Mouse (Mus musculus) lung, embryonic 16.5 days (tissue): ENCODE measurements around the gene Tctn3. TPM values are rescaled to one million over a fixed set of nuclear protein-coding genes. Genes with fewer than 3 reads are reported as not detected.
"Not testable (repeated sequence)": the region's sequence is repeated elsewhere in the genome, so short reads cannot be mapped to it uniquely, and the experiment has no call there.

Experiments used
- ATAC-seq: fragments of 200-750 bp; cut with Nextera tagmentation; 2 replicates; pipeline ENCODE4 v1.8.0; 2017; ENCODE audit warnings: low read depth, mild to moderate bottlenecking, moderate library complexity
- H3K27ac ChIP-seq: fragments of 300-500 bp; sonication (generic); 2 replicates; pipeline ENCODE4 v1.5.1; 2014; ENCODE audit warnings: mild to moderate bottlenecking, control low read depth, low read length
- H3K27me3 ChIP-seq: fragments of 300-500 bp; sonication (generic); 2 replicates; pipeline ENCODE4 v1.6.1; 2014; ENCODE audit warnings: low read depth, low read length, mixed read lengths; ENCODE audit not compliant: control insufficient read depth, insufficient read depth
- H3K36me3 ChIP-seq: fragments of 300-500 bp; sonication (generic); 2 replicates; pipeline ENCODE4 v1.6.1; 2014; ENCODE audit warnings: low read length; ENCODE audit not compliant: control insufficient read depth, insufficient read depth
- H3K4me1 ChIP-seq: fragments of 300-500 bp; sonication (generic); replicated peaks from 2 replicates; pipeline ENCODE4 v1.6.1; 2014; ENCODE audit warnings: low read length, mixed read lengths; ENCODE audit not compliant: control insufficient read depth, insufficient read depth
- H3K4me2 ChIP-seq: fragments of 300-500 bp; sonication (generic); 2 replicates; pipeline ENCODE4 v1.6.1; 2014; ENCODE audit warnings: low read depth, low read length, control low read depth
- H3K4me3 ChIP-seq: fragments of 300-500 bp; sonication (generic); 2 replicates; pipeline ENCODE4 v1.5.1; 2014; ENCODE audit warnings: mild to moderate bottlenecking, low read length, control low read depth
- H3K9ac ChIP-seq: fragments of 300-500 bp; sonication (generic); 2 replicates; pipeline ENCODE4 v1.6.1; 2014; ENCODE audit warnings: low read length, control low read depth
- H3K9me3 ChIP-seq: fragments of 300-500 bp; sonication (generic); 2 replicates; pipeline ENCODE4 v1.6.1; 2016; ENCODE audit warnings: low read length; ENCODE audit not compliant: control insufficient read depth
- WGBS: fragments of 180-500 bp; shearing (Covaris S2); extraction: QIAGEN DNeasy Blood & Tissue Kit; methylation state at CpG from one replicate; pipeline ENCODE4 v1.1.7; 2014; 5-methylcytosine and 5-hydroxymethylcytosine counted together
- polyA plus RNA-seq: library from polyadenylated mRNA; unstranded; fragments of >200 nt; fragmentation: Nextera tagmentation; extraction: Ambion mirVana; gene quantifications from 2 replicates; pipeline ENCODE4 v1.2.1, GENCODE M21; 2015

Tctn3 gene
- polyA plus RNA-seq, 1 experiment from 2014 or later = 12.7 TPM

DNA sequence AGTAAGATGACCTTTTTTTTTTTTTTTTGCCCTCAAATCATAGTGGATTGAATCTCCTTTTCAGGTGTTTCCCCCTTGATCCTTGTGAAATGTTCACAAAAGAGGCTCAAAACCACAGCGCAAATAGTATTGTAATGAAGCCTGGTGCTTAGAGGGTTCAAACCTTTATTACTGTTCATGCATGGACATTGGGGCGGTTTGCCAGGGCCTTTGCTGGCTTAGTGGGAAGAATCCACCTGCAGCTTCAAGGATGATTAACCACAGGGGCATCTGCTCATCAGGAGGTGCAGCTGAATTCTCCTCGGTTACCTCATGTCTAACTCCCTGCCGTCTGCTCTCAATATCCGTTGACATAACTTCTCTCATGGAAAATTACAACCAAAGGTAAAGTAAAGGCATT is 20.6 kb upstream of the Tctn3 start:
- no peak overlapping the region for H3K4me3 ChIP-seq
- H3K27ac ChIP-seq = no peak overlapping the region
- H3K9me3 ChIP-seq = no peaks in the 10 kb centered on the region
- H3K27me3 ChIP-seq = no peaks in the 10 kb centered on the region
- no peak overlapping the region for H3K4me2 ChIP-seq
- no peaks in the 10 kb centered on the region for H3K36me3 ChIP-seq
- 81% methylated on average over 5 of the region's 5 CpGs for WGBS
- H3K9ac ChIP-seq = no peak overlapping the region
- no peaks in the 10 kb centered on the region for H3K4me1 ChIP-seq
- no peak for ATAC-seq

GRCm38 (mm10) chr19:40632193-40632592 is 20.2 kb upstream of the Tctn3 start:
- 30% methylated on average over 3 of the region's 3 CpGs for WGBS
- peak; percentile 28; the same call in 1 of the 2 replicates for ATAC-seq

DNA sequence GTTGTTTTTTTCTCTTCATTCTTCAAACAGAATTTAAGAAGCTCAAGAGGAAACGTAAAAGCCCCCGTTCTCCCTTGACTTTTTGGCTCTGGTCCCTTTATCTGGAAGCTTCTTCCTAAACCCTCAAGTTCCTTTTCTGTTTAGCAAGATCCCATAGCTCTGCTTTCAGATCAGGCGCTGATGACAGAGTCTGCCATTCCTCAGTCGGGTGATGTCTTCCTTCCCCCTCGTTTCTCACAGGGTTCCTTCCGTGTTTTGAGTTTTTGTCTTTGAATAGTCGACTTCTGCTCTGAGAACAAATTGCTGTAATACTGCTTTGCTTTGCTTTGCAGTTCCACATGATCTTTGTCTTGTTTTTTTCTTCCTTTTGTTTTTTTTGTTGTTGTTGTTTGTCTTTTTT is 18.6 kb upstream of the Tctn3 start:
- H3K9me3 ChIP-seq = no peaks in the 10 kb centered on the region
- no peaks in the 10 kb centered on the region for H3K36me3 ChIP-seq
- no peak overlapping the region for H3K9ac ChIP-seq
- H3K4me2 ChIP-seq = no peak overlapping the region
- no peak overlapping the region for H3K27ac ChIP-seq
- WGBS = 49% methylated on average over 7 of the region's 7 CpGs
- H3K27me3 ChIP-seq = no peaks in the 10 kb centered on the region
- no peaks in the 10 kb centered on the region for H3K4me1 ChIP-seq
- no peak for ATAC-seq
- no peak overlapping the region for H3K4me3 ChIP-seq

More at GRCm38 (mm10) chr19:40632193-40632592, 20.2 kb upstream of the Tctn3 start:
- H3K9ac ChIP-seq = no peak overlapping the region
- no peak overlapping the region for H3K27ac ChIP-seq
- H3K36me3 ChIP-seq = no peaks in the 10 kb centered on the region
- no peak overlapping the region for H3K4me3 ChIP-seq
- no peaks in the 10 kb centered on the region for H3K9me3 ChIP-seq
- no peaks in the 10 kb centered on the region for H3K4me1 ChIP-seq
- no peaks in the 10 kb centered on the region for H3K27me3 ChIP-seq
- H3K4me2 ChIP-seq = no peak overlapping the region

- no peaks in the 10 kb centered on the region for H3K36me3 ChIP-seq
- H3K4me3 ChIP-seq = no peak overlapping the region
- H3K27me3 ChIP-seq = no peaks in the 10 kb centered on the region
- H3K4me1 ChIP-seq = no peaks in the 10 kb centered on the region
- peak overlapping the region; percentile 30; the same call in 1 of the 2 replicates for H3K27ac ChIP-seq
- no peak overlapping the region for H3K9ac ChIP-seq
- H3K4me2 ChIP-seq = no peak overlapping the region
- H3K9me3 ChIP-seq = no peaks in the 10 kb centered on the region
- 80% methylated on average over 3 of the region's 3 CpGs for WGBS
- ATAC-seq = no peak
Observed at GRCm38 (mm10) chr19:40630096-40630495, 18.1 kb upstream of the Tctn3 start.

GRCm38 (mm10) chr19:40628950-40629349 is 16.9 kb upstream of the Tctn3 start:
- no peak for ATAC-seq
- Histone ChIP-seq H3K27ac (no peak overlapping the region), H3K9ac (no peak overlapping the region), H3K36me3 (no peaks in the 10 kb centered on the region), H3K4me1 (no peaks in the 10 kb centered on the region), H3K4me2 (no peak overlapping the region), H3K27me3 (no peaks in the 10 kb centered on the region), H3K9me3 (no peaks in the 10 kb centered on the region), H3K4me3 (no peak overlapping the region)

DNA sequence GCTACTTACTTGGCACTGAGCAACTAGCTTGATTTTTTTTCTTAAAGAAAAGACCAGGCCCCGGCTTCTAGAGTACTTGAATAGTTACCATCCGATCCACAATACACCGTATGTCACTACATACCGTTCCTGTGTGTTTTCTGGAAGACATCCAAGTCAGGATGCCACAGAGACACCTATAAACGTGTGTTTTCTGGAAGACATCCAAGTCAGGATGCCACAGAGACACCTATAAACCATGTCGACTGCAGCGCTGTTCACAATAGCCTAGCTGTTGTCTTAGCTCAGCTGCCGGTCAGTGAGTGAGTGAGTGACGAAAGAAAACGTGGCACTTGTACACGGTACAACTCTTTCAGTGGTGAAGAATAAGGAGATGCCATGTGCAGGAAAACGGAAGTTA is 13.9 kb upstream of the Tctn3 start:
- Histone ChIP-seq H3K36me3 (no peaks in the 10 kb centered on the region), H3K4me2 (no peak overlapping the region), H3K4me1 (no peaks in the 10 kb centered on the region), H3K4me3 (no peak overlapping the region), H3K27ac (no peak overlapping the region), H3K27me3 (no peaks in the 10 kb centered on the region), H3K9ac (no peak overlapping the region), H3K9me3 (no peaks in the 10 kb centered on the region)
- no peak for ATAC-seq
- WGBS = 36% methylated on average over 12 of the region's 12 CpGs

- 41% methylated on average over 9 of the region's 26 CpGs for WGBS
Observed at GRCm38 (mm10) chr19:40621616-40622015, 9.6 kb upstream of the Tctn3 start.

GRCm38 (mm10) chr19:40616021-40616420 is 4.0 kb upstream of the Tctn3 start:
- no peak for ATAC-seq
- no peak overlapping the region for H3K9ac ChIP-seq

More at GRCm38 (mm10) chr19:40621616-40622015, 9.6 kb upstream of the Tctn3 start:
- H3K27me3 ChIP-seq, H3K4me1 ChIP-seq, H3K4me3 ChIP-seq, ATAC-seq, H3K9ac ChIP-seq, H3K4me2 ChIP-seq, H3K27ac ChIP-seq, H3K36me3 ChIP-seq, H3K9me3 ChIP-seq: not testable (repeated sequence)

GRCm38 (mm10) chr19:40614811-40615210 is 2.8 kb upstream of the Tctn3 start:
- Histone ChIP-seq H3K27ac (no peak overlapping the region), H3K27me3 (peaks cover 2% of the 10 kb centered on the region; the same call in 1 of the 2 replicates), H3K4me1 (peaks cover 7% of the 10 kb centered on the region), H3K36me3 (no peaks in the 10 kb centered on the region), H3K9ac (no peak overlapping the region), H3K4me2 (no peak overlapping the region), H3K9me3 (no peaks in the 10 kb centered on the region), H3K4me3 (no peak overlapping the region)
- no peak for ATAC-seq
- WGBS = 64% methylated on average over 7 of the region's 7 CpGs

More at GRCm38 (mm10) chr19:40616021-40616420, 4.0 kb upstream of the Tctn3 start:
- no peak overlapping the region for H3K27ac ChIP-seq
- peaks cover 2% of the 10 kb centered on the region; the same call in 1 of the 2 replicates for H3K27me3 ChIP-seq
- H3K36me3 ChIP-seq = no peaks in the 10 kb centered on the region
- WGBS = 75% methylated on average over 7 of the region's 7 CpGs
- no peak overlapping the region for H3K4me2 ChIP-seq
- no peak overlapping the region for H3K4me3 ChIP-seq
- H3K9me3 ChIP-seq = no peaks in the 10 kb centered on the region
- peaks cover 6% of the 10 kb centered on the region for H3K4me1 ChIP-seq

DNA sequence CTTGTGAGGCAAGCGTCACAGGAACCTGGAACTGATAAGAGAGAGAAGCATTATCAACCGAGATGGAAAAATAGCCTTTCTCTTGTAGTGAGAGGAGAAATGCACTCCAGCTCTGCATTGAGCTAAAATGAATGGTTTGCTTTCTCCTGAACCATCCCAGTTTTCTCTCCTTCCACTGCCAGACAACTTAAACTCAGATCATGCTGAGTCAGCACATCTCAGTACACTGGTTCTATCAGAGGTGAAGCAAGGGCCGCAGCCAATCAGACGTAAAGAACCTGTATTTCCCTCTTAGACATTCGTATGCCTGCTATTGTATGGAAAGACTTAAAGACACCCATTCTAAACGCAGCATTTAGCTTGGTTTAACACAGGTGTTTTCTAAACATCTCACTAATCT is 4.4 kb downstream of the Tctn3 start:
- 86% methylated on average over 6 of the region's 6 CpGs for WGBS
- H3K27ac ChIP-seq = no peak overlapping the region
- H3K36me3 ChIP-seq = peaks cover 17% of the 10 kb centered on the region
- H3K27me3 ChIP-seq = no peaks in the 10 kb centered on the region
- H3K4me2 ChIP-seq = no peak overlapping the region
- peaks cover 7% of the 10 kb centered on the region for H3K4me1 ChIP-seq
- no peaks in the 10 kb centered on the region for H3K9me3 ChIP-seq
- no peak overlapping the region for H3K4me3 ChIP-seq
- ATAC-seq = no peak
- no peak overlapping the region for H3K9ac ChIP-seq
